In genomic region chr8:54153240-54153639, GRCm38 (mm10) we compare ENCODE assay signal across 8 mouse cellular contexts.
DNase-seq lines count a peak whose midpoint lies in the region; ATAC-seq lines count a peak whose summit lies in the region.

No protein-coding gene starts in this region.

- no peaks in the 10 kb centered on the region for H3K4me1 ChIP-seq in hindbrain, embryonic 10.5 days (replicated peaks)
- H3K4me1 ChIP-seq in hindbrain, embryonic 13.5 days (replicated peaks), result no peaks in the 10 kb centered on the region
- H3K4me1 ChIP-seq in forebrain, embryonic 13.5 days, result no peaks in the 10 kb centered on the region

- no peak overlapping the region for H3K4me3 ChIP-seq in hindbrain, embryonic 10.5 days
- no peak overlapping the region for H3K4me3 ChIP-seq in hindbrain, embryonic 13.5 days
- no peak overlapping the region for H3K4me3 ChIP-seq in forebrain, embryonic 13.5 days

- no peaks in the 10 kb centered on the region for H3K9me3 ChIP-seq in hindbrain, embryonic 10.5 days
- H3K9me3 ChIP-seq in hindbrain, embryonic 13.5 days, result no peaks in the 10 kb centered on the region
- no peaks in the 10 kb centered on the region for H3K9me3 ChIP-seq in forebrain, embryonic 13.5 days (replicated peaks)

- no peak overlapping the region for H3K4me2 ChIP-seq in hindbrain, embryonic 13.5 days
- H3K4me2 ChIP-seq in forebrain, embryonic 13.5 days, result no peak overlapping the region

- H3K36me3 ChIP-seq in hindbrain, embryonic 10.5 days, result no peaks in the 10 kb centered on the region
- H3K36me3 ChIP-seq in hindbrain, embryonic 13.5 days, result no peaks in the 10 kb centered on the region
- H3K36me3 ChIP-seq in forebrain, embryonic 13.5 days (ENCODE audit: poor library complexity, severe bottlenecking), result no peaks in the 10 kb centered on the region

- no peak for ATAC-seq in hindbrain, embryonic 13.5 days (ENCODE audit: low FRiP score)
- peak; percentile 61 for ATAC-seq in forebrain, embryonic 13.5 days

- H3K27me3 ChIP-seq in hindbrain, embryonic 10.5 days (ENCODE audit: insufficient read depth, poor library complexity, severe bottlenecking), result no peaks in the 10 kb centered on the region
- no peaks in the 10 kb centered on the region for H3K27me3 ChIP-seq in hindbrain, embryonic 13.5 days
- H3K27me3 ChIP-seq in forebrain, embryonic 13.5 days, result no peaks in the 10 kb centered on the region

- no peak overlapping the region for H3K9ac ChIP-seq in hindbrain, embryonic 13.5 days
- H3K9ac ChIP-seq in forebrain, embryonic 13.5 days, result no peak overlapping the region

- peak; percentile 32 for DNase-seq in hindbrain, embryonic 10.5 days (ENCODE audit: low spot score)
- DNase-seq in CD4-positive, CD25-positive, alpha-beta regulatory T cell, adult 2 months (ENCODE audit: low read depth, low spot score), result peak; percentile 36
- peak; percentile 69 for DNase-seq in adrenal gland, postnatal 14 days
- DNase-seq in kidney, postnatal 36 days, result peak; percentile 49 to 91
- DNase-seq in lung, postnatal 36 days, result peak; percentile 62
- peak; percentile 20 for DNase-seq in thymus, postnatal 14 days

- 71% methylated on average over 4 of the region's 4 CpGs for WGBS in hindbrain, embryonic 10.5 days
- 66% methylated on average over 4 of the region's 4 CpGs for WGBS in hindbrain, embryonic 13.5 days
- 65% methylated on average over 4 of the region's 4 CpGs for WGBS in forebrain, embryonic 13.5 days

- H3K27ac ChIP-seq in hindbrain, embryonic 10.5 days, result no peak overlapping the region
- no peak overlapping the region for H3K27ac ChIP-seq in hindbrain, embryonic 13.5 days
- H3K27ac ChIP-seq in forebrain, embryonic 13.5 days, result no peak overlapping the region

Comparison
In these comparisons a context has a peak if more than half of its experiments do, and no peak if none do; other contexts are left out.
1. DNase-seq: peak in every context shown above with its lines; median percentile 70 in kidney, postnatal 36 days; 69 in adrenal gland, postnatal 14 days; 62 in lung, postnatal 36 days; 36 in CD4-positive, CD25-positive, alpha-beta regulatory T cell, adult 2 months; 32 in hindbrain, embryonic 10.5 days; 20 in thymus, postnatal 14 days.